Mouse (Mus musculus): ENCODE results near the gene Gm9844. TPM values are rescaled to one million over a fixed set of nuclear protein-coding genes. Genes with fewer than 3 reads are reported as not detected.

The Gm9844 gene
- total and polyA plus RNA-seq, 3 experiments, result 0.54 to 0.95 TPM; not detected in 1

DNA sequence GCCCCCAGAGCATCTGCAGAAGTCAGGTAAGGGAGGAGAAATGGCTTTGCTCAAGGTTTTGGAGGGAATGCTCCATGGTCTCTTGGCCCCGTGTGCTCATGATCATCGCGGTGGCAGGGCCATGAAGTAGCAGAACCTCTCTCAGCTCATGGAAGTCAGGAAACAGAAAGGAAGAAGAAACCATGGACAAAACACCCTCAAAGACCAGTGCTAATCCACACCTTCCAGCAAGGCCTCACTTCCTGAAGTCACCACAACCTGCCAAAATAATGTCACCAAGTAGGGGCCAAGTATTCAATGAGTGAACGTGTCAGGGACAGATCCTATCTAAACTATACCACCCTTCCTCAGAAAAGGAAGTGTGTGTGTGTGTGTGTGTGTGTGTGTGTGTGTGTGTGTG lies 840 bp downstream of the Gm9844 start:
- Histone ChIP-seq H3K36me3 (ENCODE audit: control insufficient read depth in 1 of 2, insufficient read depth in 2 of 2, low read length in 2 of 2) (no peaks in the 10 kb centered on the region), H3K9me3 (replicated peaks; ENCODE audit: insufficient read depth, low read length) (no peaks in the 10 kb centered on the region), H3K79me2 (ENCODE audit: control insufficient read depth, insufficient read depth, low read length, poor library complexity) (no peaks in the 10 kb centered on the region), H3K9ac (ENCODE audit: control insufficient read depth, low read depth, low read length, poor library complexity, severe bottlenecking) (no peak overlapping the region), H3K27me3 (ENCODE audit: control insufficient read depth in 1 of 2, insufficient read depth in 2 of 2, low read length in 2 of 2) (peaks cover 0 to 5% of the 10 kb centered on the region in 2 experiments), H3K4me1 (ENCODE audit: control insufficient read depth in 1 of 2, insufficient read depth in 2 of 2, low read length in 2 of 2) (no peaks in the 10 kb centered on the region), H3K27ac (ENCODE audit: control insufficient read depth, low read depth, low read length) (no peak overlapping the region), H3K4me3 (ENCODE audit: control insufficient read depth in 1 of 2, insufficient read depth in 1 of 2, low read depth in 2 of 2, low read length in 2 of 2) (no peak overlapping the region)
- TF ChIP-seq ELF1 (IDR thresholded peaks at IDR 0.05; ENCODE audit: low read depth, low read length) (no peak), UBTF (IDR thresholded peaks at IDR 0.05; ENCODE audit: borderline replicate concordance, insufficient read depth, low read depth, low read length) (no peak), ZMIZ1 (IDR thresholded peaks at IDR 0.05; ENCODE audit: low read depth, low read length) (no peak), CHD2 (IDR thresholded peaks at IDR 0.05; ENCODE audit: low read length) (no peak), POLR2AphosphoS5 (IDR thresholded peaks at IDR 0.05; ENCODE audit: borderline replicate concordance, low read depth, low read length) (no peak), NRF1 (IDR thresholded peaks at IDR 0.05; ENCODE audit: insufficient read depth, low read depth, low read length, poor library complexity, severe bottlenecking) (no peak)
- peak; percentile 44 for DNase-seq (ENCODE audit: low read depth, low spot score)

DNA sequence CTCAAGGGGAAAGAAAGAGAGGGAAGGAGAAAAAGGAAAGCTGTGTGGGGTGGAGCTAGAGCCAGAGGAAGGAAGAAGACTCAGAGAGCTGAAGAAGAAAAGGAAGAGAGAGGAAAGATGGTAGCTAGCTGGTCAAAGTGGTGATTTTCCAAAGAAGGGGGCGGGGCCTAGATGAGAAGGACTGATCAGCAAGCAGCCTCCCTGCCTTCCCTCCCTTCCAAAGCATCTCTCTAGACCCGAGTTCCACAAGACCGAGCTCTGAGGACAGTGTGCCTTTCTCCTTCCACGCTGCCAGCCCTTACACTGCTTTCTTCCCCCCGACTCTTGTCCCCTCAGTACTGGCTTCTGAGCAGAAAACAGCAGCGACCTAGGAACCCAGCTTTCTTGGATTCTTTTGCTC lies 2.1 kb downstream of the Gm9844 start:
- Histone ChIP-seq H3K9ac (ENCODE audit: control insufficient read depth, low read depth, low read length, poor library complexity, severe bottlenecking) (no peak overlapping the region), H3K79me2 (ENCODE audit: control insufficient read depth, insufficient read depth, low read length, poor library complexity) (no peaks in the 10 kb centered on the region), H3K27ac (ENCODE audit: control insufficient read depth, low read depth, low read length) (no peak overlapping the region), H3K36me3 (ENCODE audit: control insufficient read depth in 1 of 2, insufficient read depth in 2 of 2, low read length in 2 of 2) (no peaks in the 10 kb centered on the region), H3K9me3 (replicated peaks; ENCODE audit: insufficient read depth, low read length) (no peaks in the 10 kb centered on the region), H3K27me3 (ENCODE audit: control insufficient read depth in 1 of 2, insufficient read depth in 2 of 2, low read length in 2 of 2) (peaks cover 0 to 7% of the 10 kb centered on the region in 2 experiments), H3K4me3 (ENCODE audit: control insufficient read depth in 1 of 2, insufficient read depth in 1 of 2, low read depth in 2 of 2, low read length in 2 of 2) (no peak overlapping the region), H3K4me1 (ENCODE audit: control insufficient read depth in 1 of 2, insufficient read depth in 2 of 2, low read length in 2 of 2) (no peaks in the 10 kb centered on the region)
- DNase-seq (ENCODE audit: low read depth, low spot score), result peak; percentile 19
- TF ChIP-seq SIN3A (IDR thresholded peaks at IDR 0.05; ENCODE audit: low read length), result no peak
- TF ChIP-seq NELFE (IDR thresholded peaks at IDR 0.05; ENCODE audit: low read depth, low read length), result no peak
- no peak for TF ChIP-seq BHLHE40 (IDR thresholded peaks at IDR 0.05; ENCODE audit: borderline replicate concordance, low read depth, low read length)
- no peak for TF ChIP-seq ZNF384 (IDR thresholded peaks at IDR 0.05; ENCODE audit: low read depth, low read length)
- no peak for TF ChIP-seq ZC3H11A (IDR thresholded peaks at IDR 0.05; ENCODE audit: low read depth, low read length)
- no peak for TF ChIP-seq ETS1 (IDR thresholded peaks at IDR 0.05; ENCODE audit: low read depth, low read length)
- TF ChIP-seq POLR2A (IDR thresholded peaks at IDR 0.05; ENCODE audit: control insufficient read depth in 1 of 2, insufficient read depth in 1 of 2, low read depth in 1 of 2, low read length in 2 of 2, poor library complexity in 1 of 2), result no peak
- TF ChIP-seq UBTF (IDR thresholded peaks at IDR 0.05; ENCODE audit: borderline replicate concordance, insufficient read depth, low read depth, low read length), result no peak
- TF ChIP-seq EP300 (IDR thresholded peaks at IDR 0.05; ENCODE audit: low read depth in 1 of 2, low read length in 2 of 2), result no peak
- no peak for TF ChIP-seq E2F4 (IDR thresholded peaks at IDR 0.05; ENCODE audit: borderline replicate concordance, low read depth, low read length)
- TF ChIP-seq MYB (IDR thresholded peaks at IDR 0.05; ENCODE audit: low read depth, low read length), result no peak
- no peak for TF ChIP-seq MAX (IDR thresholded peaks at IDR 0.05; ENCODE audit: low read length)
- no peak for TF ChIP-seq POLR2AphosphoS5 (IDR thresholded peaks at IDR 0.05; ENCODE audit: borderline replicate concordance, low read depth, low read length)
- no peak for TF ChIP-seq TCF12 (IDR thresholded peaks at IDR 0.05; ENCODE audit: low read depth, low read length)
- TF ChIP-seq CHD1 (IDR thresholded peaks at IDR 0.05; ENCODE audit: low read depth, low read length), result no peak
- TF ChIP-seq GATA1 (IDR thresholded peaks at IDR 0.05; ENCODE audit: low read depth, low read length), result no peak
- TF ChIP-seq RCOR1 (IDR thresholded peaks at IDR 0.05; ENCODE audit: low read depth, low read length), result no peak
- no peak for TF ChIP-seq SMC3 (IDR thresholded peaks at IDR 0.05; ENCODE audit: low read depth, low read length)
